Mouse (Mus musculus) gastrocnemius, postnatal 14 days (tissue): ENCODE data around the gene Tmem238l. TPM values are rescaled to one million over a fixed set of nuclear protein-coding genes. Genes with fewer than 3 reads are reported as not detected.
A peak's percentile ranks its signal among the peaks of the same experiment; 100 is the strongest.

ENCODE experiments used
- DNase-seq: peaks from one replicate; pipeline ENCODE4 v3.0.0; 2021; ENCODE audit warnings: mixed read lengths
- intact Hi-C: fragments of 180-260 bp; cut with DNase I; formaldehyde crosslinking; loops from one replicate; pipeline ENCODE4 v1.15.1; 2025; ENCODE audit warnings: low total_unique reads
- long read RNA-seq, 2 experiments: library from polyadenylated mRNA; stranded (forward); transcript quantifications; one replicate each; pipeline ENCODE4 v2.0.0; 2021
- total RNA-seq, 2 experiments: library from RNA; stranded (reverse); gene quantifications; 2 replicates each; pipeline ENCODE4 v1.2.3; 2021

Tmem238l gene
- not detected for total RNA-seq
- long read RNA-seq, experiment 1: 0 reads
- long read RNA-seq, experiment 2: 0 reads

DNA sequence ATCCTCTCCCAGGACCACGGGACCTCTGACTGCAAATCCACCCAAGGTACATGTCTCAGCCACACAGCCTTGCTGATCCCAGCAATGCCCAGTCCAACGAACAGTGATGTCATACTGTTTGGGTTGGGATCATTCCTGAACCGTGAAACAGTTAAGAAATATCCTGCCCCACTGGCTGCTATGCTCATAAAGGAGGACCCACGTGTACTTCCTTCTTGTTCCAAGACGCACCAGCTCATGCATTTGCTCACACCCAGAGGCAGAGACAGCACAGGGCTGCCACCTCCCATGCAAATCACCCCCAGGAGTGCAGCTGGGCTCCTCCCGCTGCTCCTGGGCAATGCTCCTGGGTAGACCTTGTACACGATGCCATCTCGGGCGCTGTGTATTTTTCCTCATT, at the start of gene Tmem238l:
Tmem238l (plus strand) TSS at position 336 of the 400 bp plus-strand sequence.
- intact Hi-C loops: no loop called here
- no peak for DNase-seq

DNA sequence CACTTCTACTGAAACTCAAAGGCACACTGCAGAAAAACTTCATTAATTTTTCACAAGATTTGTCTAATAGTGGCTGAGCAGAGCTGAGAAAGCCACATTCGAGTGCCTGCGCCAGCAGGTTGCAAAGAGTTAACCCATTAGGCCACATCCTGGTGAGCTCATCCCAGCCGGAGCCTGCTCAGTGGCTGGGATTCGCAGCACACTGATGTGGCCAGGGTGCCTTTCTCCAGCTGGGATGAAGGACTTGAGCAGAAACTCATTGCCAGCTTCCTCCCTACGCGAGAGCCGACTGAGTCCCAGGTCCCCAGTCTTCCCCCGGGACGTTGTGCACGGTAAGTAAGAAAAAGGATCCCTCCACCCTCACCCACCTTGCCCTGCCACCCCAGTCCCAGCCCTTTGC, 44.6 kb upstream of the Tmem238l start, which contains the start of gene Pirt:
Pirt (plus strand) TSS at position 171 of the 400 bp plus-strand sequence.
- no peak for DNase-seq
- intact Hi-C loops: no loop called here

GRCm38 (mm10) chr11:66912531-66913458, 43.6 kb upstream of the Tmem238l start:
- no peak for DNase-seq

DNA sequence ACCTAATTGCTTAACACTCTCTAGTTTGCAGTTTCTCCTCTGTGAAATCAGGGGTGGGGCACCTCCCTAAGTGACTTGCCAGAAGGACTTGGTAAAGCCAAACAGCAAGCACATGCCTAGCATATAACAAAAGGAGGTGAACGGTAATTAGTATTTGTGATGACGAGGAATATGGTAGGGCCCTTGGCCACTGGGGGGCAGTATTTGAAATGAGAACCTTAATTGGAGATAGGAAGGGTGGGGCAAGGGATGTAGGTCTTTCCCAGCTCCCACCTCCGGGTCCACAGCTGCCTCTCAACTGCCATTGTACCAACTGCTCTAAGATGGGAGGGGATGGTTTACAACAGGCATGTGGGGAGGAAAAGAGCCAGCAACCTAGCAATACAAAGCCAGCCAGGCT, 42.2 kb upstream of the Tmem238l start:
- intact Hi-C loops: no loop called here
- DNase-seq: peak; percentile 22

More at GRCm38 (mm10) chr11:66912531-66913458, 43.6 kb upstream of the Tmem238l start:
- intact Hi-C loops: no loop called here

- intact Hi-C loops: no loop called here
- no peak for DNase-seq
Observed at GRCm38 (mm10) chr11:66920012-66920411, 36.4 kb upstream of the Tmem238l start.

DNA sequence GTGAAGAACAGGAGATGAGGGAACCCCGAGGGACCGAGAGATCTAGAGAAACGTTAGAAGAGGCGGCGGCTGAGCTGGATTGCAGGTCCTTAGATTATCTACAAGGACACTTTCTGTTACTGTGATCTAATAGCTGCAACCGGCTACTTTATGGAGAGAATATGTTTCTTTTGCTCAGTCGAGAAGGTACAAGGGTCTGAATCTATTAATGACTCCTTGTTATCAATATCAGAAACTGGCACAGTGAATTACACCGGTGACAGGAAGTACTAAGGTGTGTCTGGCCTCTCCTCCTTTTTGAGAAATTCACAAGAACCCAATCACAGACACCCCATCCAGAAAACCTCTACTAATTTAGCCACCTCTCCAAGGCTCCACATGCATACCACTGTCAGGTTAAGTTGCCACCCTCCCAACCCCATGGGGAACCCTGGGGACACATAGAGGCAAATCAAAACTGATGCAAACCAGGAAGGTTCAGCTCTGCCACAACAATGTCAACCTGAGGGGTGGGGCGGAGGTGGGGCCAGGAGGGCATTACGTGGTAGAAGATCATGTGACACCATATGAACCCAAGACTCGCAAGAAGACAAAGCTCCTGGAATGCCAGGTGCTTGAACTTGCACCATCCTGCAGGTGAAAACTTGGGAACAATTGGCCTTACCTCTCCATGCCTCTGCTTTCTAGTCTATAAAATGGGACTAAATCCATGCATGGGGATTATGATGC, 32.2 kb upstream of the Tmem238l start:
- DNase-seq: no peak
- intact Hi-C loops: no loop called here

DNA sequence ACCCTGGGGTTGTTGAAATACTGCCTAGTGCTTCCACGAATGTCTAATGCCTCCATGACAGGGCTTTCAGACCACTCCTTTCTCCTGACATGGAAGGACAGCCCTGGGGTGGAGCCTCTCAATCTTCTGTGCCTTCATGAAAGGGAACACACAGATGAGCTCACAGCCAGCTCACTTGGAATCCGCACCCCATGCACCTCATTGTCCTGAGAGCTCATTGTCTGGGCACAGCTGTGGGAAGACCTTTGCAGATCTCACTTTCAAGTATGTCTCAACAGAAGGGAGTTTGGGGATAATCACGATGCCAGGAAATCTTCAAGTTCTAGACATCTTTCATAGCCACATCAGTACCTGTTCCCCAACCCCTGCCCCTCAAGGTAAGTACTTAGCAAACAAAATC, 28.1 kb upstream of the Tmem238l start:
- DNase-seq: no peak
- intact Hi-C loops: no loop called here

DNA sequence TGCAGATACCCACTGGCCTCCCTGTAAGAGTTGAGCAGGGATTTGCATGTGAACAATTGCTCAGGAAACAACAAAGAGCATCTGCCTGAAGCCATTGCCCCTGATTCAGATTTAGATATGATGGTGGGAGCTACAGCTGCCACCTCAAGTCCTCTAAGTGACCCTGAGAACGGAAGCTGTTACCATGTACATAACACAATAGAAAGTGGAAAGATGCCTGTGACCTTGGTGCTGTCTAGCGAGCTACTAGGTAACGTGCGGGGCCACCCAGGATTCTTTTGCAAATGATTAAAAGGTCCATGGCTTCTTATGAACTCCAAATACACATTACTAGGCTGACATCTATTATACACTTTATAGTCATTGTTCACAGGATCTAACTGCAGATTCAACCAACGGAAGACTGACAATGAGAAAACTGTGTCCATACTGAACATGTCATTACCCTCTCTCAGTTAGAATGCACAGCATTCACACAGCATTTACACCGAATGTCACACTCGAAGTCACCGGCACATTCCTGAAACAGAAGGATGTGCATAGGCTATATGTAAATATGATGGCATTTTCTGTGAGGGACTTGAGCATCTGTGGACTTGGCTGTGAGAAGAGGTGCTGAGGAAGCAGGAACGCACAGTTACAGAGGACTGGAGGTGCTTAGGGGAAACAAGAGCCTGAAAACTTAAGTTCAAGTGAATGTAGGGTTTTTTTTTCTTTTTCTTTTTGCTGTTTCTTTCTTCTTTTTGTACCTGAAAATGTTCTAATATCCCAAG, 23.4 kb upstream of the Tmem238l start:
- intact Hi-C loops: no loop called here
- DNase-seq: no peak

DNA sequence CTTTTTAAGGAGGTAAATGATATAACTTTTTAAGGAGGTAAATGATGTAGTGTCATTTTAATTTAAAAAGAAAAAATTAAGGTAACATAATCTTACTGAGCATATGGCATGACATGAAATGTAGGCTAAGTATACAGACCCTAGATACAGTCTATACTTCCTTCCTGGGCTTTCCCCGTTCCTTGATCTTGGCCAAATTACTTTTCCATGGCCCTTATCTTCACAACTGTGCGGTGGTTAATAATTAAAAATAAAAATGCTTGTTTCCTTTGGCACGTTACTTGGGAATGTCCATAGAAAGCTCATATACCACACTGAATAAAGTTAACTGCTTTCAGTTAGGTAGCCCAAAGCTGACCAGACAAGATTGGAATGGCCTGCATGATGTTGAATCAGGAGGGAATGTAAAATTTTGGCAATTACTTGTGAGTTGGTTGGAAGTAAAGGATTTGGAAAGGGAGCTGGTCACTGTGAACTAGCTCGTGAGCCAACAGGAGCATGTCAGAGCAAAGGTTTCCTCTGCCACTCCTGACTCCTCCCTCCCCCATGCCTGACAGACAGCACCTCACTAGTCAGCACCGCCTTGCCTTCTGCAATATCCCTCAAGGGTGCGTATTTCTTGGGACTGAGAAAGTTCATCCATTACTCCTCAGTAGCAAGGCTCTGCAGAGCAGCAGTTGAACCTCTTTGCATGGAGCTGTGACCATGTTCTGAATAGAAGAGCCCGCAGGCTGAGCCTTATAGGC, 21.8 kb upstream of the Tmem238l start:
- DNase-seq: no peak
- intact Hi-C loops: no loop called here

- no peak for DNase-seq
- intact Hi-C loops: no loop called here
Observed at GRCm38 (mm10) chr11:66942011-66942410, 14.4 kb upstream of the Tmem238l start.

DNA sequence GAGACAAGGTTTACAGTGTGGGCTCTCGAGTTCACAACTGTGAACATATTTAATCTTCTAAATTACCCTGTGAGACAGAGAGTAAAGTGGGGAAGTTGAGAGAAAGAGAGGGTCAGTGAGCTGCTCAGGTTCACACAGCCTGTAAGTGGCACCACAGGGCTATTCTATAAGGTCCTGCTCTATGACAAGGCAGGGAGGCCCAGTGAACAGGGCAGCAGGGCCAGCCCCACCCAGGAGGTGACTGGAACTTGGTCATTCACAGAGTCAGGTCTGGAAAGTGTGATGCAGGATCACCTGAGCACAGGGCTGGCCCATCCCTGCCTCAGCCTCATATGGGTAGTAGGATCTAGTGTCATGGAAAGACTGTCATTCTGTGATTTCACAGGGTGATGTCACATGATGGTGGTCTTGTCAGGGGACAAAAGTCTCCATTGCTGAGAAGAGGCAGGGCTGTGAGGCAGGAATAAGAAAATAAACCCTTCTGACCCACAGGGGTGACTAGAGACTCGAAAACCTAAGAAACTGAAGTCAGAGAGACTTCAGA, 11.1 kb upstream of the Tmem238l start:
- intact Hi-C loops: no loop called here
- DNase-seq: no peak

DNA sequence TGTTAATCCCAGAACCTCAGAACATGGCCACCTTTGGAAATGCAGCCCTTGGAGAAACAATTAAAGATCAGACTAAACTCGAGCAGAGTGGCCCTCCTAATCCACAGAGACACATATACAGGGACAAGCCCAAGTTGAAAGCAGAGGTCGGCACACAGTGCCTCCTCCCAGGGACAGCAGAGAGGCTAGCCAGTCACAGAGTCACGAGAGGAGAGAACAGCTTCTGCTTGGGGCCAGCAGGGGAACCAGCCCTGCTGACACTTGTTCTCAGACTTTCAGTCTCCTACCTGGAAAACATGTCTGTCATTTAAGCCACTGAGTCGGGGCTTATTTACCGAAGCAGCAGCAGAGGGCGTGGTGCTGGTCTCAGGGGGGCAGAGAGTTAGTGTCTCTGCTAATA, 9.9 kb upstream of the Tmem238l start:
- DNase-seq: no peak
- intact Hi-C loops: no loop called here

DNA sequence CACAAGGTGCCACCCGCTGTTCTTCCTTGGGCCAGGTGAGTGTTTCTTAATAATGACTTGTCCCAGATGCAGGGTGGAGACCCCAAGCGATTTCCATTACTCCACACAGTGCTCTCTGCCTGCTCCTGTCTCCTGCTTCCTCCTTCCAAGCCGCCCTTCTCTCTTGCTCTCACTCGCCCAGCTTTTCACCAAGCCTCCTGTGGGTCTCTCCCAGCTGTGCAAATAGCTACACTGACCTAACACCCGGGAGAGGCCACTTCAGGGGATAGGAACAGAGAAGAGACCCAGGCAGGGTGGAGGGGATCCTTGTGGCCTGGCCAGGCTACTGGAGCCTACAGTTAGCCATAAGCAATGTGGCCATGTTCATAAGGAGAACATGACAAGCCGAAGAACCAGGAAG, 9.5 kb upstream of the Tmem238l start:
- no peak for DNase-seq
- intact Hi-C loops: no loop called here

DNA sequence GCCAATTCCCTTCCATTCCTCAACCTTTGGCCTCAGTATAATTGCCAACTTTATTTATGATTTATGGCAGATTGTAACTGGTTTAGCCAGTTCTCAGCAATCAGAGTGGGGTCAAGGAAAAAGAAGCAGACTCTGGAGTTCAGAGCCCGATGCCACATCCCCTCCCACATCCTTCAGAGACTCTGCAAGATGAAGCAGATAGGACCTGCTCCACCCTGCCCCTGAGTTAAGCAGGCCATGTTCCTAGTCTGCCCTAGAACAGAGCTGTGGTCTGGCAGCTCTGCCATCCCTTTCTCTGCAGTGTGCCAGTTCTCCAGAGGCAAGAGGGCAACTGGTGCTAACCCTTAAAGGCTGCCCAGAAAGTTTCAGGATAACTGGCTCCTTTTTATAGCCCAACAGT, 4.4 kb downstream of the Tmem238l start:
- intact Hi-C loops: no loop called here
- no peak for DNase-seq

- no peak for DNase-seq
- intact Hi-C loops: no loop called here
Observed at GRCm38 (mm10) chr11:66961447-66962176, 5.2 kb downstream of the Tmem238l start.

DNA sequence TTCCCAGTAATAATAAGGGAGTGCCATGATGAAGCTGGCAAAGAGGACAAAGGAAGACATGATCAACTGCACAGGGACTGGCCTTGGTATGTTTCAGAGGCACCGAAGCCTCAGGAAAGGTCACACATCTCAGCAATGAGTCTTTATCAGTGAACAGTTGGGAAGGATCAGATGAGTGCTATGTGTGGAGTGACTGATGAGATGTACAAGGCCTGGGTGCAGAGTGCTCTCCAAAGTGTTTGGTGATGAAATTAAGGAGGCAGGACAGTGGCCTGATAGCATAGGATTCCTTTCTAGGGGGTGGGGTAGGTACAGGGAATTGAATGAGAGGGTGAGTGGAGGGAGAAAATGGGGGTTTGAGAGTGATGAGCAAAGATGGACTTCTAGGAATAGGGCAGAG, 7.0 kb downstream of the Tmem238l start:
- intact Hi-C loops: no loop called here
- DNase-seq: no peak

GRCm38 (mm10) chr11:66966500-66967116, 10.2 kb downstream of the Tmem238l start:
- DNase-seq: no peak
- intact Hi-C loops: no loop called here

DNA sequence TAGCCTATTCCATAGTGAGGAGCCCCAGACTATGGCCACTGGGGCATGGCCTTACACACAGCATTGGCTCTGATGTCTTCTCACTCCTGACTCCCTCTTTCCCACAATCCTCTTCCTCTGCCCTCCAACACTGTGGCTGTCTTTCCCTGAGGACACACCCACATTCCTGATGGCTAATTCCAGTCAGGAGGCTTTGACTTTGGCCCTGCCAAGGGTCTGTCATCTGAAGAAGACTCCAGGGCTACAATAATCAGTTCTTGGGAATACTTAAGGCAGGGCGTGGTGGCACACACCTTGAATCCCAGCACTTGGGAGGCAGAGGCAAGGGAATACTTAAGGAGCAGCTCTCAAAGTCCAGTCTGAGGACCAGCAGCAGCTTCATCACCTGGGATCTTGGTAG, 12.1 kb downstream of the Tmem238l start:
- no peak for DNase-seq
- intact Hi-C loops: no loop called here
